11 mouse cellular contexts compared by ENCODE assay signal in the genomic region with DNA sequence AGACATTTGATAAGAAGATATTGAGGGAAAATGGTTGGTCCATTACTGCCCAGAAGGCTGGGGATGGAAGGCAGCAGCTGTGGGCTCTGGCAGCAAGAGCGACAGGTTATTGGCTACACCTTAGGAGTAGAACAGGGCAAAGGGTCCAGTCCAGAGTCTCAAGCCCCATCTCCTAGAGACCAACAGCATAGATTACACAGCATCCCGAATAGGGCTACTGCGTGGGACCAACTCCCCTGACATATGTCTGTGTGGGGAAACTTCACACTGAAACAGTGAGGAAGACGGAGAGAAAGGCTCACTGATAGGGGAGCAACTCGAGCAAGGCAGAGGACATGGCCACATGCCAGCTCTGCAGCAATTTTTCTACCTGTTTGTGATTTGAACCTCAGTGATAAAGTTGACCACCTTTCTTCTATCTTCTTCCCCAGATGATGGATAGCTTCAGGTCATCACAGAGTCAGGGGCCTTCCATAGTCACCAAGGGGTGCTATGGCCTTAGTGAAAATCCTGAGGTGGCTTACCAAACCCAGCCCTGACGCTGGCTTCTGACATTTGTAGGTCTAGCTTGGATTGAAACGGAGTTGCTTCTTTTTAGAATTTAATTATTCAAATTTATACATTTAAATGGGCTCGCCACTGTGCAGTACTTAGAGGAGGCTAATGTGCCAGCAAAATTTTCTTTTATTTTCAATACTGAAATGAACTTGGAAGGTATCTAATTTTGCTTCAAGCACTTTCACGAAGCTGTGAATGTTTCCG.
DNase-seq lines count a peak whose midpoint lies in the region; ATAC-seq lines count a peak whose summit lies in the region.
"Had no signal": no experiment of that assay in that cellular context is flagged by ENCODE, and none has a peak within 500 bp of the region (broad histone marks: within the 10 kb centered on the region; RNA-seq: fewer than 3 reads in every experiment).

No protein-coding gene starts in this region.

- H3K27me3 ChIP-seq in embryonic facial prominence, embryonic 13.5 days, result no peaks in the 10 kb centered on the region
- H3K27me3 ChIP-seq in embryonic facial prominence, embryonic 10.5 days (replicated peaks; ENCODE audit: low read depth, poor library complexity, severe bottlenecking), result no peaks in the 10 kb centered on the region
- 0 out of 2 replicates have a peak, but pooled peaks cover 2% of the 10 kb centered on the region for H3K27me3 ChIP-seq in forebrain, embryonic 16.5 days (replicated peaks; ENCODE audit: control insufficient read depth, insufficient read depth, low read length)
- no peaks in the 10 kb centered on the region for H3K27me3 ChIP-seq in midbrain, embryonic 16.5 days (ENCODE audit: control insufficient read depth, insufficient read depth, low read depth, low read length)
- H3K27me3 ChIP-seq: limb, embryonic 12.5 days had no signal

- DNase-seq in embryonic facial prominence, embryonic 10.5 days (ENCODE audit: low spot score), result no peak
- peak; percentile 3 to 5 for DNase-seq in layer of hippocampus, postnatal 14 days (ENCODE audit: low spot score in 2 of 2)
- DNase-seq in layer of hippocampus, postnatal 25 days (ENCODE audit: extremely low spot score in 1 of 2, low spot score in 1 of 2), result no peak
- DNase-seq in Muller cell, postnatal 12 days (ENCODE audit: inconsistent ontology term), result no peak
- no peak for DNase-seq in lung, postnatal 25 days (ENCODE audit: low spot score)
- DNase-seq: B cell, adult 2 months; kidney, postnatal 14 days had no signal

- H3K36me3 ChIP-seq in embryonic facial prominence, embryonic 13.5 days, result 0 out of 2 replicates have a peak, but pooled peaks cover 2% of the 10 kb centered on the region
- no peaks in the 10 kb centered on the region for H3K36me3 ChIP-seq in embryonic facial prominence, embryonic 10.5 days (replicated peaks)
- H3K36me3 ChIP-seq in forebrain, embryonic 16.5 days (ENCODE audit: control insufficient read depth, insufficient read depth), result no peaks in the 10 kb centered on the region
- H3K36me3 ChIP-seq in midbrain, embryonic 16.5 days (ENCODE audit: control insufficient read depth, insufficient read depth, low read length), result no peaks in the 10 kb centered on the region
- H3K36me3 ChIP-seq: limb, embryonic 12.5 days had no signal

- H3K4me2 ChIP-seq in embryonic facial prominence, embryonic 13.5 days, result no peak overlapping the region
- no peak overlapping the region for H3K4me2 ChIP-seq in forebrain, embryonic 16.5 days (ENCODE audit: low read length)
- H3K4me2 ChIP-seq in midbrain, embryonic 16.5 days (ENCODE audit: low read length), result no peak overlapping the region
- H3K4me2 ChIP-seq: limb, embryonic 12.5 days had no signal

- no peak for ATAC-seq in embryonic facial prominence, embryonic 13.5 days (ENCODE audit: insufficient number of reproducible peaks, insufficient read depth, low FRiP score, low TSS enrichment, low read depth)
- peak; percentile 34 for ATAC-seq in forebrain, embryonic 16.5 days
- ATAC-seq in midbrain, embryonic 16.5 days, result peak; percentile 78

- H3K27ac ChIP-seq in embryonic facial prominence, embryonic 13.5 days, result peak overlapping the region; percentile 40; the same call in 1 of the 2 replicates
- no peak overlapping the region for H3K27ac ChIP-seq in embryonic facial prominence, embryonic 10.5 days (replicated peaks)
- H3K27ac ChIP-seq in forebrain, embryonic 16.5 days (ENCODE audit: low read length), result peak overlapping the region; percentile 63
- 0 out of 2 replicates have a peak overlapping the region, but pooled peaks have one; percentile 4 for H3K27ac ChIP-seq in midbrain, embryonic 16.5 days (ENCODE audit: low read length)
- H3K27ac ChIP-seq: limb, embryonic 12.5 days had no signal

- no peak overlapping the region for H3K4me3 ChIP-seq in embryonic facial prominence, embryonic 13.5 days
- H3K4me3 ChIP-seq in embryonic facial prominence, embryonic 10.5 days, result no peak overlapping the region
- H3K4me3 ChIP-seq in forebrain, embryonic 16.5 days (replicated peaks; ENCODE audit: low read length), result no peak overlapping the region
- no peak overlapping the region for H3K4me3 ChIP-seq in midbrain, embryonic 16.5 days (ENCODE audit: low read depth, low read length)
- H3K4me3 ChIP-seq: limb, embryonic 12.5 days had no signal

- no peaks in the 10 kb centered on the region for H3K9me3 ChIP-seq in embryonic facial prominence, embryonic 13.5 days
- no peaks in the 10 kb centered on the region for H3K9me3 ChIP-seq in embryonic facial prominence, embryonic 10.5 days
- no peaks in the 10 kb centered on the region for H3K9me3 ChIP-seq in forebrain, embryonic 16.5 days (ENCODE audit: control insufficient read depth, low read length)
- H3K9me3 ChIP-seq in midbrain, embryonic 16.5 days (replicated peaks; ENCODE audit: control insufficient read depth, low read length, poor library complexity, severe bottlenecking), result no peaks in the 10 kb centered on the region
- H3K9me3 ChIP-seq: limb, embryonic 12.5 days had no signal

- H3K4me1 ChIP-seq in embryonic facial prominence, embryonic 13.5 days, result peaks cover 11% of the 10 kb centered on the region
- H3K4me1 ChIP-seq in embryonic facial prominence, embryonic 10.5 days, result no peaks in the 10 kb centered on the region
- H3K4me1 ChIP-seq in forebrain, embryonic 16.5 days (replicated peaks; ENCODE audit: control insufficient read depth, insufficient read depth, low read length), result peaks cover 18% of the 10 kb centered on the region
- 0 out of 2 replicates have a peak, but pooled peaks cover 4% of the 10 kb centered on the region for H3K4me1 ChIP-seq in midbrain, embryonic 16.5 days (ENCODE audit: control insufficient read depth, insufficient read depth, low read length)
- H3K4me1 ChIP-seq: limb, embryonic 12.5 days had no signal

- H3K9ac ChIP-seq in embryonic facial prominence, embryonic 13.5 days, result no peak overlapping the region
- no peak overlapping the region for H3K9ac ChIP-seq in forebrain, embryonic 16.5 days (replicated peaks; ENCODE audit: low read depth, low read length)
- H3K9ac ChIP-seq in midbrain, embryonic 16.5 days (ENCODE audit: low read depth, low read length), result no peak overlapping the region
- H3K9ac ChIP-seq: limb, embryonic 12.5 days had no signal

- 71% methylated on average over 10 of the region's 10 CpGs for WGBS in embryonic facial prominence, embryonic 13.5 days
- WGBS in embryonic facial prominence, embryonic 10.5 days, result 87% methylated on average over 10 of the region's 10 CpGs
- WGBS in forebrain, embryonic 16.5 days, result 34% methylated on average over 10 of the region's 10 CpGs
- 69% methylated on average over 10 of the region's 10 CpGs for WGBS in midbrain, embryonic 16.5 days

Comparison
In these comparisons a context has a peak if more than half of its experiments do, and no peak if none do; other contexts are left out.
1. DNase-seq: peak in layer of hippocampus, postnatal 14 days (2 of 2); none in embryonic facial prominence, embryonic 10.5 days (single experiment), layer of hippocampus, postnatal 25 days (0 of 2), Muller cell, postnatal 12 days (single experiment) and lung, postnatal 25 days (single experiment).